Mouse (Mus musculus) liver, adult 2 months (tissue): ENCODE data around the gene Nfu1.

Experiments used
- CTCF ChIP-seq: fragments of 200-500 bp; IDR thresholded peaks from 2 replicates; pipeline ENCODE4 v1.5.1; 2011; ENCODE audit warnings: low read depth, low read length, control low read depth
- POLR2A ChIP-seq: fragments of 200-500 bp; IDR thresholded peaks from 2 replicates; pipeline ENCODE4 v1.6.1; 2011; ENCODE audit warnings: low read length, control low read depth; ENCODE audit not compliant: insufficient read depth; ENCODE audit errors: extremely low read depth

DNA sequence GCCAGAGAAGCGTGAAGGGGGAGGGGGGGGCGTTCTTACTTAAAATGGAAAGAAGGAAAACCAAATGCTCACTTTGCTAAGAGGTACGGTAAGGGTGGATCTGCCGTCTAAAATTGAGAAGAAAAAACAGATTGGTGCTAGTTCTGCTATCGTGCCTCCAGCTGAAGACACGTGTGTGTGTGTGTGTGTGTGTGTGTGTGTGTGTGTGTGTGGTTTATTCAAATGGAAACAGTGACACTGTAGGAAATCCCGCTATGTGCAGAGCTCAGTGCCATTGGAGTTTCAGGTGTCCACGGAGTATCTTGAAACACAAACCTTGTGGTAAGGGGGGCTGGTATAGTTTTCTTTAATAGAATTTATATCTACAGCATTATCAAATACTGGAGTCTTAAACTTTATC lies 45.2 kb downstream of the Nfu1 start:
- TF ChIP-seq CTCF (no peak), POLR2A (no peak)
